Mouse (Mus musculus): Measurements from ENCODE around the gene Nat10.

The Nat10 gene

DNA sequence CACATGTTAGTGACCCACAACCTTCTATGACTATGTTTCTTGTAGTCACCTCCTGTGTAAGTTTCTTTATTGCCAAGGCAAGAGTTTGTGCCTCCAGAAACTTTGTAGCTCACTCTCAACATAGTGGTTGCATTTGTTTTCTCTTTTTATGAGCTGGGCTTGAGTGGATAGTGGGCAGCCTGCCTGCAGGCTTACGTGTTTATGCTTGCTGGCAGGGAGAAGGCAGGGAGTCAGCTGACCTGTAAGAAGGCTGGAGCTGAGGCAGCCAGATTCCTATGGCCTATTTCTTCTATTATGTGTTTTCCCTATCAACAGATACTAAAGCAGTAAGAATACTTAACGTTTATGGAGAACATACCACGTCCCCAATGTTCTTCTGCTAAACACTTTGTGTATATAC, 64.9 kb downstream of the Nat10 start:
- in situ Hi-C loops (cut with MboI, MseI) = loop anchor here (25.0 kb wide), 2 partner anchors 609 to 1709 kb away; no protein-coding TSS in a partner anchor

GRCm38 (mm10) chr2:103694777-103695563, 66.1 kb downstream of the Nat10 start:
- in situ Hi-C loops (cut with MboI, MseI) = loop anchor here (25.0 kb wide), 2 partner anchors 608 to 1708 kb away; no protein-coding TSS in a partner anchor

DNA sequence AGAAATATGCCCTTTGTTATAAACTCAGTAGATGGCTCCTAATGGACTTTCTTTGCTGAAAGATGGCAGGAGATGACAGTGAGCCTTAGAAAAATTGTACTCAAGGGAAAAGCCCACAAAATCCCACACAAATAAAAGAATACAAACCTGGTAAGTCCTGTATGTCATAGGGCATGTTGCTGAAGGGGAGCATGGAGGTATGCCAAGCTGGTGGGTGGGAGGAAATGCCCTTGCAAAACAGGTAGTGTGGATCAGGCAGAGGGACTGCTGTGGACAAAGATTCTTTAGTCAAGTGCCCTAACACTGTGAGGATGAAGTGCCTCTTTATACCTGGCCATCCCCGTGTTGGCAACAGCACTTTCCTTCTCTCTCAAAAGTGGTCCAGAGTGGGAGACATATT, 68.3 kb downstream of the Nat10 start:
- in situ Hi-C loops (cut with MboI, MseI) = loop anchor here (25.0 kb wide), 2 partner anchors 606 to 1706 kb away; no protein-coding TSS in a partner anchor

DNA sequence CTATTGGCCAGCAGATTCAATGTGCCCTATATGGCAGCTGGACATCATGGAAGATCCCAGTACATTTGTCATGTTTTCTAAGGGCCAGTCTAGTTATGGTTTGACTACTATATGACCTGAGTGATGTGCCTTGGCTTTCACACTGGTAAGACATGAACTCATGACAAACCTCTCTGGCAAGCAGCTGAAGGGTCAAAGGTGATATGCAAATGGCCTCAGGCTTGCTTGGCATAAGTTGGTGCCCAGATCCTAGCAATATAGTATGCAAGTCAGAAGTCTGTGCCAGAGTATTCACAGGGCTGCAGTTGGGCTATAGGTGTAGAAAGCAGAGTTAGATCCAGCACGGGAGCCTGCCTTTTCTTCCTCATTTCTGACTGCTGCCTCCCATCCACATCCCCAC, 69.8 kb downstream of the Nat10 start:
- in situ Hi-C loops (cut with MboI, MseI) = loop anchor here (25.0 kb wide), 2 partner anchors 604 to 1704 kb away; no protein-coding TSS in a partner anchor

- in situ Hi-C loops (cut with MboI, MseI) = loop anchor here (25.0 kb wide), 2 partner anchors 604 to 1704 kb away; no protein-coding TSS in a partner anchor
These were observed 70.2 kb downstream of the Nat10 start for GRCm38 (mm10) chr2:103690828-103691227.

- in situ Hi-C loops (cut with MboI, MseI) = loop anchor here (25.0 kb wide), 2 partner anchors 603 to 1703 kb away; no protein-coding TSS in a partner anchor
These were observed 70.6 kb downstream of the Nat10 start for GRCm38 (mm10) chr2:103690425-103690824.

DNA sequence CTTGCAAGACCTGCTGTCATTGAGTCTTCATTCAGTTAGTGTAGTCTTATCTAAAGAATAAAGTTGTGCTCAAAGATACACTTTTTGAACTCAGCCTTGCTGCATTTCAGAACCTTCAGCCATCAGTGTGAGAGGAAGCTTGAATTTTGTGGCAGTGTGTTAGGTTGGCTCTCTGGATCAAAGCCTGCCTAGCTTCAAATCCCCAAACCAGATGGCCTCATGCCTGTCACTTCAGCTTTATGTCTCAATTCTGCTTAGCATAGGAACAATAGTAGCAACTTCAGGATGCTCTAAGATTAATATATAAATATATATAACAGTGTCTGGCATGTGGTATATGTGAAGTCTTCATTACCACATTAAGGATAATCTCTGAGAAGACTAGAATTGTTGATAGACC, 73.2 kb downstream of the Nat10 start:
- in situ Hi-C loops (cut with MboI, MseI) = loop anchor here (10.0 to 25.0 kb wide), 3 partner anchors 601 to 1701 kb away; partner anchors contain the start of gene Them7 (in 1 of the 2)

DNA sequence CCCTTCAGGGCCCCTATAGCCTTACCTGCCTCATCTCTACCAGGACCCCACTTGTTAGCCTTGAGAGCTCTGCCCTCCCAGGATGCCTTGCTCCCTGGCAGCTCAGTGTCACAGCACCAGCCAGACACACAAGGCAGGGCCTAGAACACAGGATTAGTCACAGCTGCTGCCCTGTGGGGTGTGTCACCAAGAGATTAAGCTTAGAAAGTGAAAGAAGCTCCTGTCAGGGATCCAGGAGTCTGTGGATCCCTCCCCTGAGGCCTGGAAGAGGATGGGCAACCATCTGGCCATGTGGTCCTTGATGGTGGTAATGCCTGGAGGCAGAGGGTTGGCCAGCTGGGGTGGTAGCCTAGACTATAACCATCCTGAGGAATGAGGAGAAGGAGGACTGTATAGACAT, 73.9 kb downstream of the Nat10 start:
- in situ Hi-C loops (cut with MboI, MseI) = loop anchor here (10.0 to 25.0 kb wide), 3 partner anchors 600 to 1700 kb away; partner anchors contain the start of gene Them7 (in 1 of the 2)

- in situ Hi-C loops (cut with MboI, MseI) = loop anchor here (10.0 to 25.0 kb wide), 3 partner anchors 598 to 1698 kb away; partner anchors contain the start of gene Them7 (in 1 of the 2)
These were observed 75.5 kb downstream of the Nat10 start for GRCm38 (mm10) chr2:103685581-103685980.

DNA sequence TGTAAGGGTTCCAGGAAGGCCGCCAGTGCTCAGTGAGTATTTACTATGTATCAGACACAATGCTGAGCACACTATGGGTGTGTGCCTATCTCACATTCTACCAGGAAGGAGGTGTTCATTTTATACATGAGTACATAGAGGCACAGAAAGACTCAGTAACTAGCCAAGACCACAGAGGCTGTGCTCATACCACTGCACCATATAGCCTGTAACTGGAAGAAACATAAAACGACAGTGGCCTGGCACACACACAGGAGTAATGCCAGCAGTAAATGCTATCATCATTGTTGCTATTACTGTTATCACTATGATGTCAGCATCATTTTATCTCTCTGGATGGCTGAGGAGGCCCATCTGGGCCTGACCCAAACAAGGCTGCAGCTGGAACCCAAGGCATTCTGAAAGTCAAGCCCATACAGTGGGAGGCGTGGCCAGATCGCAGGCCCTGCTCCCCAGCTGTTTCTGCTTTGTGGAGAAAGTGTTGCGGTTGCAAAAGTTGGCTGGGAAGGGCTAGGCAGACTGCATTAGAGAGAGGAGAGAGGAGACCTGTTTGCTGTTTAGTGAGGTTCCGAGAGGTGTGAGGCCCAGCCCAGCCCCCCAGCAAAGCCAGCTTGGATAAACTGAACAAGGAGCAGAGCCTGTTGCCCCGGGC, 76.0 kb downstream of the Nat10 start:
- in situ Hi-C loops (cut with MboI, MseI) = loop anchor here (10.0 to 25.0 kb wide), 3 partner anchors 598 to 1698 kb away; partner anchors contain the start of gene Them7 (in 1 of the 2)

DNA sequence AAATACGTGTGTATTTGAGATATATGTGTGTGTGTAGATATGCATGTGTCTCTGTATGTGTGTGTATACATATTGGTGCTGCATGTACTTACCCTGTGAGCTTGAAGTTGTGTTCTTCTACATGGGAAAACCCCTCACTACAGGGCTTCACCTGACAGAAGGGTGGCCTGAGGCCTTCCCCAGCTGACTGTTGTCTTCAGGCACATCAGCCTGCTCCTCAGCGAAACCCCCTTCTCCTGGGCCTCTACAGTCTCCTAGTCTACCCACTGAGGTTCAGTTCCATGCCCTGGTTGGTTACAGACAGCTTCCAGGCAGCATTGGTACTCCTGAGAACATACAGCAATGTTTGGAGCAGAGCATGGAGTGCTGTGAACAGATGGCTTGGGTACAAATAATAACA, 76.6 kb downstream of the Nat10 start:
- in situ Hi-C loops (cut with MboI, MseI) = loop anchor here (10.0 to 25.0 kb wide), 3 partner anchors 597 to 1697 kb away; partner anchors contain the start of gene Them7 (in 1 of the 2)

- in situ Hi-C loops (cut with MboI, MseI) = loop anchor here (10.0 to 25.0 kb wide), 3 partner anchors 596 to 1696 kb away; partner anchors contain the start of gene Them7 (in 1 of the 2)
These were observed 78.1 kb downstream of the Nat10 start for GRCm38 (mm10) chr2:103682927-103683442.

- in situ Hi-C loops (cut with MboI, MseI) = loop anchor here (10.0 to 25.0 kb wide), 3 partner anchors 595 to 1695 kb away; partner anchors contain the start of gene Them7 (in 1 of the 2)
These were observed 78.8 kb downstream of the Nat10 start for GRCm38 (mm10) chr2:103682261-103682722.

GRCm38 (mm10) chr2:103681149-103681548, 79.9 kb downstream of the Nat10 start:
- in situ Hi-C loops (cut with MboI, MseI) = loop anchor here (10.0 to 25.0 kb wide), 3 partner anchors 594 to 1694 kb away; partner anchors contain the start of gene Them7 (in 1 of the 2)

- in situ Hi-C loops (cut with MboI, MseI) = loop anchor here (10.0 to 25.0 kb wide), 3 partner anchors 593 to 1693 kb away; partner anchors contain the start of gene Them7 (in 1 of the 2)
These were observed 80.5 kb downstream of the Nat10 start for GRCm38 (mm10) chr2:103680364-103681110.

GRCm38 (mm10) chr2:103678433-103678832, 82.6 kb downstream of the Nat10 start:
- in situ Hi-C loops (cut with MboI, MseI) = loop anchor here (10.0 to 25.0 kb wide), 3 partner anchors 64 to 1691 kb away; no protein-coding TSS in a partner anchor

- in situ Hi-C loops (cut with MboI, MseI) = loop anchor here (10.0 to 25.0 kb wide), 3 partner anchors 63 to 1690 kb away; no protein-coding TSS in a partner anchor
These were observed 83.3 kb downstream of the Nat10 start for GRCm38 (mm10) chr2:103677614-103678369.

DNA sequence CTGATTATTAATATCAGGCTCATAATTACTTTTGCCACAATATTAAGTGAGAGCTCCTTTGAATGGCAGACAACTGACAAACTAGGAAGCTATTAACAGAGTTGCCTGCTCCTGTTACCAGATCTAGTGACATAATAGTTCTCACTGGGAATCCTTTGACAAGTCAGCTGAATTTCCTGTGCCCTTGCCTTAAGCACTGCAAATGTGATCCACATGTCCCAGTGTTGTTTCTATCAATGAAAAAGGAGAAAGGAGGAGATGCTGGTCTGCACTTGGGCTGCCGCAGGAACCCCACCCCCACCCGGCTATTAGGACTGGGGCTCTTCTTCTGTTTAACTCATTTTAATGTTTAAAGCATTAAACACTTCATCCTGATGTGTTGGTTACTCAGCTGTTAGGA, 84.3 kb downstream of the Nat10 start:
- in situ Hi-C loops (cut with MboI, MseI) = loop anchor here (10.0 to 25.0 kb wide), 3 partner anchors 62 to 1690 kb away; no protein-coding TSS in a partner anchor

GRCm38 (mm10) chr2:103675391-103675790, 85.7 kb downstream of the Nat10 start:
- in situ Hi-C loops (cut with MboI, MseI) = loop anchor here (10.0 to 25.0 kb wide), 3 partner anchors 61 to 1688 kb away; no protein-coding TSS in a partner anchor

All from T-helper 17 cell (primary cell).